Mouse (Mus musculus) stomach, embryonic 14.5 days (tissue): ENCODE data around the gene Nup214. TPM values are rescaled to one million over a fixed set of nuclear protein-coding genes. Genes with fewer than 3 reads are reported as not detected.

ENCODE experiments used
- ATAC-seq: fragments of 200-750 bp; cut with Nextera tagmentation; 2 replicates; pipeline ENCODE4 v1.8.0; 2017; ENCODE audit warnings: low read depth, moderate TSS enrichment; ENCODE audit not compliant: insufficient number of reproducible peaks, insufficient read depth, low FRiP score
- H3K27ac ChIP-seq: fragments of 300-500 bp; sonication (generic); 2 replicates; pipeline ENCODE4 v1.5.1; 2014; ENCODE audit warnings: mild to moderate bottlenecking, low read length, moderate library complexity, mixed read lengths
- H3K27me3 ChIP-seq: fragments of 300-500 bp; sonication (generic); 2 replicates; pipeline ENCODE4 v1.6.1; 2014; ENCODE audit warnings: low read length, control low read depth, mixed read lengths; ENCODE audit not compliant: control insufficient read depth, insufficient read depth
- H3K36me3 ChIP-seq: fragments of 300-500 bp; sonication (generic); 2 replicates; pipeline ENCODE4 v1.6.1; 2014; ENCODE audit warnings: mild to moderate bottlenecking, control low read depth, low read length, moderate library complexity, mixed read lengths; ENCODE audit not compliant: control insufficient read depth, insufficient read depth
- H3K4me1 ChIP-seq: fragments of 300-500 bp; sonication (generic); 2 replicates; pipeline ENCODE4 v1.6.1; 2014; ENCODE audit warnings: low read length, control low read depth, mixed read lengths; ENCODE audit not compliant: control insufficient read depth, insufficient read depth
- H3K4me2 ChIP-seq: fragments of 300-500 bp; sonication (generic); replicated peaks from 2 replicates; pipeline ENCODE4 v1.6.1; 2014; ENCODE audit warnings: low read depth, low read length, control low read depth
- H3K4me3 ChIP-seq: fragments of 300-500 bp; sonication (generic); 2 replicates; pipeline ENCODE4 v1.5.1; 2014; ENCODE audit warnings: low read depth, low read length, control low read depth
- H3K9ac ChIP-seq: fragments of 300-500 bp; sonication (generic); replicated peaks from 2 replicates; pipeline ENCODE4 v1.6.1; 2014; ENCODE audit warnings: low read depth, mild to moderate bottlenecking, control low read depth, low read length, moderate library complexity, mixed read lengths
- H3K9me3 ChIP-seq: fragments of 300-500 bp; sonication (generic); 2 replicates; pipeline ENCODE4 v1.6.1; 2016; ENCODE audit warnings: low read depth, low read length, control low read depth; ENCODE audit not compliant: control insufficient read depth
- WGBS: fragments of 180-500 bp; shearing (Covaris S2); extraction: QIAGEN DNeasy Blood & Tissue Kit; methylation state at CpG from one replicate; pipeline ENCODE4 v1.1.7; 2014; 5-methylcytosine and 5-hydroxymethylcytosine counted together
- polyA plus RNA-seq: library from polyadenylated mRNA; unstranded; fragments of >200 nt; fragmentation: Nextera tagmentation; extraction: Ambion mirVana; gene quantifications from 2 replicates; pipeline ENCODE4 v1.2.1, GENCODE M21; 2014

The Nup214 gene
- polyA plus RNA-seq, 1 experiment from 2014 or later = 93.9 TPM

DNA sequence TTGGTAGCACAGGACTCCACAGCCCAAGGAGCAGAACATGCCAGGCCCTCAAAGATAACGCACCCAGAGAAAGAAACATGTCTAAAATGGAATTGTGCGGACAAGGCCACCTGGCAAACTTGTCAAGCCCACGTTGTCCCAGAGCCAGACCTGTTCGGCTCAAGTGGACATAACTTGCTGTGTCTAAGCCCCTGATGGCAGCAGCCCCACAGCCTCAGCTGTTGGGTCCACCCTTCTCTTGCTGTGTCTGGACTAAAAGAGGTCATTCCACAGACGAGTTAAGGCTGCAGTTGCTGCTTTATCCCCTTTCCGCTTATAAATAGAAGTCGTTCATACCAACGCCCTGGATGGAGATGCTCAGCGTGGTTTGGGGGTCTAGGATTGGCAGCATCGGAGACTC lies 82.3 kb downstream of the Nup214 start:
- H3K4me3 ChIP-seq = no peak overlapping the region
- no peak for ATAC-seq
- no peaks in the 10 kb centered on the region for H3K9me3 ChIP-seq
- no peak overlapping the region for H3K4me2 ChIP-seq
- no peak overlapping the region for H3K27ac ChIP-seq
- H3K4me1 ChIP-seq = 0 out of 2 replicates have a peak, but pooled peaks cover 3% of the 10 kb centered on the region
- H3K36me3 ChIP-seq = peaks cover 10% of the 10 kb centered on the region
- H3K27me3 ChIP-seq = no peaks in the 10 kb centered on the region
- WGBS = 89% methylated on average over 10 of the region's 10 CpGs
- H3K9ac ChIP-seq = no peak overlapping the region

DNA sequence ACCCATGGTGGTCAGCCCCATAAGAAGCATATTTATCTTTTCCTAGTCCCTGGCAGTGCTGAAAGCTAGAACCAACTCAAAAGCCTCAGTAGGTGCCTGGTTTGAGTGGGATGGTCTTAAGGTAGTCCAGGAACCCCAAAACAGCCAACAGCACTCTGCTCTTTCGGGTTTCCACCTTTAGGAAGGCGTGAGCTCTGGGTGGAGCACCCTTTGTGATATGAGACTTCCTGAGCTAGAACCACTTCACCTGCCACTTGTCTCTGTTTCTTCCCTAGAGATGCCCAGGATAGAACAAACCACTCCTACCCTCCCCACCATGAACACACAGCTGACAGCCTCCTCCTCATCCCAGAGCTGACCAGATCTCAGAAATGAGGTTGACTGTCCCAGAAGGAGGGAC lies 83.1 kb downstream of the Nup214 start:
- Histone ChIP-seq H3K4me2 (no peak overlapping the region), H3K27ac (no peak overlapping the region), H3K9me3 (no peaks in the 10 kb centered on the region), H3K4me3 (no peak overlapping the region), H3K27me3 (no peaks in the 10 kb centered on the region), H3K4me1 (0 out of 2 replicates have a peak, but pooled peaks cover 3% of the 10 kb centered on the region), H3K9ac (no peak overlapping the region), H3K36me3 (peaks cover 2% of the 10 kb centered on the region)
- no peak for ATAC-seq
- WGBS = 70% methylated on average over 2 of the region's 2 CpGs

DNA sequence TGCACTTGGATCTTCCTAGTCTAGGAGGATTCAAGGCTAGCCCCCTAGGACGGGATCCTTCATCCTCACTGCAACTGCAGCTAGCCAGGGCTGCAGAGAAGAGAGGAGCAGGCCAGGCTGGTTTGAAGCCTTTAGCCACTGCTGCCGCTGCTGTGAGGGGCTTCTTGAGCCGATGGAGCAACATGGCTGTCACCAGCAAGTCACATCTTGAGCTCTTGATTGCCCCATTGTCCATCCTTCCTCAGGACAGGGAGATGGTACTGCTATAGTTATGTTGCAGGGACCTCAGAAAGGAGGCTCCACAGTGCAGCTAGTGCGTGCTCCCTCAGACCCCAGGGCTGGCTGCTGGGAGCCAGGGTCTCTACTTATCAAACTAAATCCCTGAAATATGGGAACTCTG lies 83.6 kb downstream of the Nup214 start:
- no peak overlapping the region for H3K4me2 ChIP-seq
- H3K27ac ChIP-seq = no peak overlapping the region
- no peak overlapping the region for H3K4me3 ChIP-seq
- no peaks in the 10 kb centered on the region for H3K36me3 ChIP-seq
- 0 out of 2 replicates have a peak, but pooled peaks cover 3% of the 10 kb centered on the region for H3K4me1 ChIP-seq
- no peak for ATAC-seq
- no peaks in the 10 kb centered on the region for H3K9me3 ChIP-seq
- H3K9ac ChIP-seq = no peak overlapping the region
- 76% methylated on average over 4 of the region's 4 CpGs for WGBS
- H3K27me3 ChIP-seq = no peaks in the 10 kb centered on the region

DNA sequence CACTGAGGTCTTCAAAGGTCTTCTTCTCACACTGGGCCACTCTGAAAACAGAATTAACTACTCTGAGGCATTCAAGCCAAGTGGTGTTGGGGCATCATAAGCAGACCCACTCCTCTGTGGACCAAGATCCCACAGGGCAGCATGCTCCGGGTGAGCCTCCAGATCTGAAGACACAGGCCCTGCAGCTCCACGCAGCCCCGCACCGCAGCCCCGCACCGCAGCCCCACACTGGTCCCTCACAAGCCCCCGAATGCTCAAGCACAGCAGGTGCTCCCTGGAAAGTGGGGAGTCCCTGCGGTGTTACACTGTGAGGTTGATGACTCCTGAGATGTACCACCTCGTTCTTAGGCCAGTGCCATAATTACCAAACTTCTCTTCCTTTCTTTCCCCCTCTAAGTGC lies 84.0 kb downstream of the Nup214 start:
- Histone ChIP-seq H3K4me2 (no peak overlapping the region), H3K27me3 (no peaks in the 10 kb centered on the region), H3K9ac (no peak overlapping the region), H3K4me3 (no peak overlapping the region), H3K9me3 (no peaks in the 10 kb centered on the region), H3K4me1 (0 out of 2 replicates have a peak, but pooled peaks cover 3% of the 10 kb centered on the region), H3K27ac (no peak overlapping the region), H3K36me3 (no peaks in the 10 kb centered on the region)
- no peak for ATAC-seq
- WGBS = 78% methylated on average over 9 of the region's 9 CpGs

DNA sequence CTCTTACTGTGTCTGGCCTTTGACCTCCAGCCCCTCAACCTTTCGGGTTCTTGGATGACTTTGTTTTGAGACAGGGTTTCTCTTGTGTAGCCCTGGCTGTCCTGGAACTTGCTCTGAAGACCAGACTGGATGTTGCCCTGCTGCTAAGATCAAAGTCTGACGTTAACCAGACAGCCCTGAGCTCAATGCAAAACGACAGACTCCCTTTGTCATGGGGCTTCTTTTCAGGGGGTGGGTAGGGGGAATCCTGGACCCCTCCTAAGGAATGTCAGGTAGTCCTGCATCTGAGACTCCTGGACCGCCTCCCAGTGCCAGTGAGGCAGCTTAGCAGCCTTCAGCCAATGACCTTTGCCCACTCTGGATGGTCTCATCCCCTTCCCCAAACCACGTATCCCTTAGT lies 84.5 kb downstream of the Nup214 start:
- H3K9me3 ChIP-seq = no peaks in the 10 kb centered on the region
- H3K27ac ChIP-seq = no peak overlapping the region
- ATAC-seq = no peak
- no peak overlapping the region for H3K9ac ChIP-seq
- WGBS = 41% methylated on average over 5 of the region's 5 CpGs
- H3K4me1 ChIP-seq = 0 out of 2 replicates have a peak, but pooled peaks cover 3% of the 10 kb centered on the region
- no peak overlapping the region for H3K4me2 ChIP-seq
- no peaks in the 10 kb centered on the region for H3K36me3 ChIP-seq
- H3K27me3 ChIP-seq = no peaks in the 10 kb centered on the region
- H3K4me3 ChIP-seq = no peak overlapping the region

DNA sequence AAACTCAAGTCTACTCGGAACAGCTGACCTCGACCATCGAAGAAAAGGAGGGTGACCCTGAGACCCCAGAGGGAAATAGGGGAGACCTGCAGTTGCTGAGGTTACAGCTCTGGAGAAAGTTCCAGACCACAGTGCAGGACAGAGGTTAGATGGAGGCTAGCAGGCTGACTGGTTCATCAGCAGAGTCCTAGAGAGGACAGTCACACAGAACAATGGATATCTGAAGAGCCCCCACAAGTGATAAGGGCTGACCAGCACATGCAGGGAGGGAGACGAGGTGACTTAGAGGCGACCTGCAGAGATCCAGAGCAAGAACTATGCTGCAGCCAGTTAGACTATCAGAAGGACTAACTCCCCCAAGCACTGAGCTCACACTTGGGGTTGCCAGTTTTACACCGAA lies 85.4 kb downstream of the Nup214 start:
- Histone ChIP-seq H3K36me3 (no peaks in the 10 kb centered on the region), H3K4me2 (no peak overlapping the region), H3K27me3 (no peaks in the 10 kb centered on the region), H3K4me3 (no peak overlapping the region), H3K27ac (no peak overlapping the region), H3K9ac (no peak overlapping the region), H3K9me3 (no peaks in the 10 kb centered on the region), H3K4me1 (0 out of 2 replicates have a peak, but pooled peaks cover 3% of the 10 kb centered on the region)
- ATAC-seq = no peak
- WGBS = 71% methylated on average over 6 of the region's 6 CpGs

DNA sequence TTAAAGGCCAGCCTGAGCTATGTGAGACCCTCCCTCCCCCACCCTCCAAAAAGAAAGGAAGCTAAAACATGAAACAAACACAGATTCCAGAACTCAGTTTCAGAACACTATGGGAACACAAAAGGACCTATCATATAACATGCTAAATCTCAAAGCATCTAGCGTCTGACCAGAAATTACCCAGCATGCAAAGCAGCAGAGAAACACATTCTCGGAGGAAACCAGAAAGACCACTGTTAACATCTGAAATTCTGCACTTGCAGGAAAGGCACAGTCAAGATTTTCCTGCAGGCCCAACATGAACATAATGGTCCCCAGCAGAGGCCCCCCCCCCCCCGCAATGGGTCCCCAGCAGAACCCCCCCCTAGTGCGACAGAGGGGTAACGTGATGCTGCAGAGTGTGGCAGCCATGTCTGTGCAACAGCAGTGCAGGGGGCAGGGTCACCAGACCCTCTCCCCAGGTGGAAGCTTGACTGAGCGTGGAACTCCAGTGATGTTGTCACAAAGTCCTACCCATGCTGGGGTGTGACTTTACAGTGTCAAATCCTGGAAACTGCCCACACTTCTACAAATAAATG lies 86.1 kb downstream of the Nup214 start:
- Histone ChIP-seq H3K27me3 (no peaks in the 10 kb centered on the region), H3K9me3 (no peaks in the 10 kb centered on the region), H3K4me2 (no peak overlapping the region), H3K27ac (no peak overlapping the region; the same call in 1 of the 2 replicates), H3K4me3 (no peak overlapping the region), H3K9ac (no peak overlapping the region), H3K4me1 (no peaks in the 10 kb centered on the region), H3K36me3 (no peaks in the 10 kb centered on the region)
- no peak for ATAC-seq
- 54% methylated on average over 6 of the region's 6 CpGs for whole genome bisulfite sequencing

DNA sequence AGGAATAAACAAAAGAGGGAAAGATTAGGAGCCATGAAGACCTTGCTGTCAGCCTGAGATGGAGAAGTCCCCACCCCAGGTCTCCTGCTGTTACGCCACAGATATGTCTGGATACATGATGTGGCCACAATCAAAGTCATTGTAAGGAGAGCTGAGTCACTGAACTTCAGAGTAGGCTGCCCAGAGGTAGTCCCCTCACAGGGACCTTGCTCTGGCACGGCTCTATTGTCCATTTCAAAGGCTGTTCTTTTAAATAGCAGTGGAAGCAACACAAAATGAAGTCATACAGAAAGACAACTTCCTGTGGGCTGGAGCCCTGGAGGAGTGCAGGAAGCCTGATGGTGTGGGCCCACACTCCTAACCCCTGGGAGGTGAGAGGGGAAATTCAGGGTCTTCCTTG lies 87.0 kb downstream of the Nup214 start:
- ATAC-seq = no peak
- Histone ChIP-seq H3K4me1 (no peaks in the 10 kb centered on the region), H3K9me3 (no peaks in the 10 kb centered on the region), H3K4me3 (no peak overlapping the region), H3K27ac (no peak overlapping the region), H3K9ac (no peak overlapping the region), H3K27me3 (no peaks in the 10 kb centered on the region), H3K4me2 (no peak overlapping the region), H3K36me3 (no peaks in the 10 kb centered on the region)
- 65% methylated on average over 2 of the region's 2 CpGs for WGBS
